Mouse (Mus musculus) MN1 (cell line): ENCODE data around the gene Dnah17.

ENCODE experiments used
- DNase-seq: peaks from one replicate; pipeline ENCODE4 v3.0.0-alpha.2; 2016; ENCODE audit warnings: low spot score

The Dnah17 gene

GRCm38 (mm10) chr11:118021806-118022205, 108.6 kb downstream of the Dnah17 start:
- DNase-seq, result peak; percentile 75

- no peak for DNase-seq
Observed at GRCm38 (mm10) chr11:118018328-118018727, 112.1 kb downstream of the Dnah17 start.

DNA sequence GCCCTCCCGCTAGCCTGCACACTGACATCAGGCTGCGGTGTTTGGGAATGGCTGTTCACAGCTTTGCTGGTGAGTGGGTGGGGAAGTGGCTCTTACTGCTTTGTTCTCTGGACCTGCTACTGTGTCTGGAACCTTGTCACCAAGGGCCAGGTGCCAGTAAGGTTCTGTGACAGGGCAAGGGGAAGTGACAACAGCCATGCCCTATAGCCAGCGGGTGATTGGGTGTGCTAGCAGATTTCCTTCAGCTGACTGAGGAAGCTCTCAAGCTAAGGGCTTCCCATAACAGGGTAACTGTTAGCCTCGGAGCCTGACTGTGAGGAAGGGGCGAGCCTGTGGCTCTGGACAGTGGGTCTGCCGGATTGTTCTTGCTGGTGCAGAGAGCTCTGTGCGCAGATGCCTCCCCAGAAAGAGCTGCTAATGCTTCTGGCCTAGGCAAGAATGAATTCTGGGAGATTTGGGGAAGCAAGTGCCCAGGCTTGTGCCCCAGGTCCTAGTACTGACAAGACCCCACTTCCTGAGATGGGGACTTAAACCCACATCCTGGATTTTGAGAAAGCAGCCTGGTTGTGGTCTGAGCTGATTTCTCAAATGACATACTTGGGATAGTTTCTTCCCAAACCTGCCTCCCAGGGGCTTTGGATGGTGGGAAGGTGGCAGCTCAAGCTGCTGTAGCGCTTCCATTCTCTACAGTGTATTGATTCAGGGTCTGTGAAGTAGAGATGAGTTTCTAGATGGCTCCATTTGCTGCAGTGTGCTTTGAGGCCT, 114.9 kb downstream of the Dnah17 start:
- DNase-seq, result no peak

GRCm38 (mm10) chr11:118014391-118014995, 115.9 kb downstream of the Dnah17 start:
- DNase-seq, result no peak

DNA sequence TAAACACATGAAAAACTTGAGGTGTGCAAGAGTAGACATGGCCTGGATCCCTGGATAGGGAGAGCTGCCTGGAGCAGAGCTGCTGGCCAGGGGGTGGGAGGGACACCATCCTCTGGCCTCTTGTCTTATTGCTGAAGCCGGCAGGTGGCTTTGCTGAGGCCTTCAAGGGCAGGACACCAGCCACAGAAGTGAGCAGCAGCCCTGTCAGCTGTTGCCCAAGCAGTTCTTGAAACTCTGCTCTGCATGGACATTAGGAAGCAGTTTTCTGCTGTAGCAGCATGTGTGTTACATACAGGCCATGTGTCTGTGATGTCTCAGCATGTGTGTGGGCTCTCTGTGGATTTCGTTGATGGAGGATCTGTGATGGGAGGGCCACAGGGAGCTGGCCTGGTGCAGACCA, 117.1 kb downstream of the Dnah17 start:
- DNase-seq, result no peak

- DNase-seq, result peak; percentile 30
Observed at GRCm38 (mm10) chr11:118012595-118012994, 117.8 kb downstream of the Dnah17 start.

DNA sequence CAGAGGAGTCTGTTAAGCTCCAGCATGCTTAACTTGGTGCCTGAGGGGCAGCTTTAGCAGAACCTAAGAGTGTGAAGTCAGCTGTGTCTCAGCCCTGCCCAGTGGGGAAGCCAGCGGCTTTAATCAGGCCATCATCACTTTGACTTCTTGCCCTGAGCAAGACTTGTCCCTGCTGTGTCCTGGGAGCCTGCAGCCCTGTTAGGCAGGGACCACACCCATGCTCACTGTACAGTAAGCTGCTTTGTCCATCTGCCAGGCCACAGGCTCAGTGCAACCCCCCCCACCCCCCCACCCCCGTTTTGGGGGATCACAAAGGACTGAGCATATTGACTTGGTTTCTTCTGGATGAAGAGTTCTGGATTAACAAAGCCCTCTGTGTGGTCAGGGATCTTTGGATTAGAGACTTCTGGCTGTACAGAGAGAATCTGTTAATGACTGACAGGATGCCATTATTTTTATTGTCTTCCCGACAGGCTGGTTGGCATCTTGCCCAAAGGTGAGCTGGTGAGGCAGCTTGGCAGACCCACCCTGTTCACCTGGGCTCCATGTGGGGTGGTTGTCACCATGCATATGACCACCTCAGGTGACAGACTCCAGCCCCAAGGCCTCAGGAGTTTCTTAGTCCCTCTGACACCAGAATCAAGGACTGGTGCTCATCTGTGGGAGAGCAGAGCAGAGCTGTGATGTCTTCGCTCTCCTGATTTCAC, 120.4 kb downstream of the Dnah17 start:
- DNase-seq, result no peak

- no peak for DNase-seq
Observed at GRCm38 (mm10) chr11:118008843-118009242, 121.6 kb downstream of the Dnah17 start.

GRCm38 (mm10) chr11:118008144-118008805, 122.2 kb downstream of the Dnah17 start:
- DNase-seq, result no peak

DNA sequence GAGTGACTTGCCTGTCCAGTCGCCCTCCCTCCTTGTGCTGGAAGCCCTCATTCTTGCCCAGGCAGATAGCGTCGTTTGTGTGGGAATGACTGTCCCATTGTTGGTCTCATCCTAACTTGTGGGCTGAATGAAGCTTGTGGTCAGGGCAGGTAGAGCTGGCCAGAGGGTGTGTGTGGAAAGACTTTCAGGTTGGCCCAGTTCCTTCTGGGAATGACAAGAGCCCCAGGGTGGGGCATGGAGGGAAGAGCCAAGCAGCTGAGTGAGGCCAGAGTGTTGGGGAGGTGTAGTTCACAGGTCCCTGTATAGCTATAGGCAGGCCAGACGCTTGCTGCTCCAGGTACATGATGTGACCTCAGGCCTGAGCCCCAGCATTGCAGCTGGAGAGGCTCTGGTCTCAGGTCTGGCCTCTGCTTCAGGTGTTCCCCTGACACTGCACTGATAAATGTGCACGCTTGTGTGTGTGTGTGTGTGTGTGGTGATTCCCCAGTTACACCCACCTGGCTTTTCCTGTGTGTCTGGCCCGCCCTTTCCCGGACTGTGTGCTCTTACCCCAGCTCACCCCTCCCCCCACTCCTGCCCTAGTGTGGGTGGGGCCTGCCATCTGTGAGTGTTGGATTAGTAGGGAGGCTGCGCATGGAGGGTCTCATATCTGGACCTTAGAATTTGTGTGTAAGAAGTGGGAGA, 122.8 kb downstream of the Dnah17 start:
- DNase-seq, result no peak

DNA sequence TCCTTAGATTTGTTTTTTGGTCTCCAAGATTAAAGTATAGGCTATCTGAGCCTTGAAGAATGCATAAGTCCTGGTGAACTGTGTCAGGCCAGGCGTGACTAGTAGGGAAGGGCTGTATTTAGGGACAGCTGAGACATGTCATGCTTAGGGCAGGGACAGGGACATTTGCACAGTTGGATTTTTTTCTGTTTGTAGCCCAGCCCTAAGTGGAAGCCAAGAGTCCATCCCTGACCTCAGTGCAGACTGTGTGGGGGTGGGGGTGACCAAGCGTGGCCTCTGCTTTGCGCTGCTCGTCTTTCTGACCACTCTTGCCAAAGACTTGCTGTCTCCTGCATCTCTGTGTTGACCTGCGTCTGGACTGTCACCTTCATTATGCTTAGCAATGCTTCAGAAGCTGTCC, 126.2 kb downstream of the Dnah17 start:
- no peak for DNase-seq

DNA sequence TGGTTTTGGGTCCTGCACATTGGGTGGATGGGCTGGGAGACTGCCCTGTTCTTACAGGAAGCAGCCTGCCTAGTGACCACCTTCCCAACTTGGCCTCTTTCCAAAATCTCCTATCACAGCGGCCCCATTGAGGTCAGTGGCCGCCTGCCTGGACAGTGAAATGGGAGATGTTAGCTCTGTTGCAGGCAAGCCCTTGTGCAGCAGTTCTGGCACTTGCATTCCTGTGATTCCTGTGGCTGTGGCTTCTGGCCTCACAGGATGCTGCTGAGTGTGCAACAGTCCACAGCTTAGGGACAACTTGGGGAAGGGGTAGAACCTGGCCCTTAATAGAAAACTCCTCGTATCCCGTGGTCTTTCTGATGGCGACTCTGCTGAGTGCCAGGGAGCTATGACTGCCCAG, 126.7 kb downstream of the Dnah17 start:
- DNase-seq, result peak; percentile 58

- DNase-seq, result peak; percentile 68
Observed at GRCm38 (mm10) chr11:118003176-118003575, 127.3 kb downstream of the Dnah17 start.

DNA sequence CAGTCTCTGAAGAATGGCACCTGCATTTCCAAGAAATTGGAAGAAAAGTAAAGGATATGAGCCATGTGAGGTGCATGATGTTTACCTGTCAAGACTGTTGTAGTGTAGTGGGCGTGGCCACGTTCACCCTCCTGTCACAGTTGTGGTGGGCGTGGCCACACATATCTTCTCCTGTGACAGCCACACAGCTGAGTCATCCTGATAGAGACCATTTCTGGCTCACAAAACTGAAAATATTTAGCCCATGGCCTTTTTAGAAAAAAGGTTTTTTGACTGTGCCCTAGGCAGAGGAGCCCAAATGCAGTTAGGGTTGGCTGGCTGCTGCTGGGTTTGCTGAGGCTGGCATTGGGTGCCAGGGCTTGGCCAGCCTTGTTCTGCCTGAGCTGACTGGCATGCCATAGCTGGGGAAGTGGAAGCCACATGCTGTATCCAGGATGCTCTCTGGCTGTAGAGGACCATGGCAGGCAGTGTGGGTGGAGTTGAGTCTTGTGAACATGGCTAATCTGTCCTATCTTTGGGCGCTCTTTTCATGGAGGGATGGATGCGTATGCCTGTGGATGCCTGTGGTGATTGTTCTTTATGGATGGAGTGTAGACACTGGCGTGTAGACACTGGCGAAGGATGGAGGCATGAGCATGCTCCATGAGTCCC, 129.7 kb downstream of the Dnah17 start:
- DNase-seq, result no peak

GRCm38 (mm10) chr11:118000083-118000482, 130.4 kb downstream of the Dnah17 start:
- DNase-seq, result no peak

DNA sequence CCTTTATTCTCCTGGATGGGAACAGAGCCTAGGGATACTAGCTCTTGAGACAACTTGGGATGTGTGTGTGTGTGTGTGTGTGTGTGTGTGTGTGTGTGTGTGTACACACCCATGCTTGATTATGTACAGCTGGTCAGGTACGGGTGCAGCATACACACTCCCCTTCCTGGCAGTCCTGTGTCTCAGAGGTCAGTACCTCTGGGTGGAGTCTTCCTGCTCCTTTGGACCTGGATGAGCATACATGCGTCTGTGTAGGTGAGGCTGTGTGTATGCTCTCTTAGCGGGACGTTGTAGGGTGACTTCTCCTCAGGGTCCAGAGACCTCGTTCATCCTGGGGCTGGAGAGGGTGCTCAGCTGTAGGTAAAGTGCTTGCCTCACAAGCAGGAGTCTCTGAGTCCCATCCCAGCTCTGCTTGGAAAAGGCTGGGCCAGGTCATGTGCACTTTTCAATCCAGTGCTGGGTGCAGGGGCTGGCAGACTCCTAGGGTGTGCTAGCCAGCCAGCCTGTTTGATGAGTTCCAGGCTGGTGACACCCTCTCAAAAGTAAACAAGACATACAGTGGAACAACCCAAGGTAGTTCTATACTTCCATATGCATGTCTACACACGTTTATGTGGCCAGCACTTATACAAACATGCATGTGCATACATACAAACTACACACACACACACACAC, 131.0 kb downstream of the Dnah17 start:
- DNase-seq, result no peak

GRCm38 (mm10) chr11:117998356-117998755, 132.1 kb downstream of the Dnah17 start:
- no peak for DNase-seq

DNA sequence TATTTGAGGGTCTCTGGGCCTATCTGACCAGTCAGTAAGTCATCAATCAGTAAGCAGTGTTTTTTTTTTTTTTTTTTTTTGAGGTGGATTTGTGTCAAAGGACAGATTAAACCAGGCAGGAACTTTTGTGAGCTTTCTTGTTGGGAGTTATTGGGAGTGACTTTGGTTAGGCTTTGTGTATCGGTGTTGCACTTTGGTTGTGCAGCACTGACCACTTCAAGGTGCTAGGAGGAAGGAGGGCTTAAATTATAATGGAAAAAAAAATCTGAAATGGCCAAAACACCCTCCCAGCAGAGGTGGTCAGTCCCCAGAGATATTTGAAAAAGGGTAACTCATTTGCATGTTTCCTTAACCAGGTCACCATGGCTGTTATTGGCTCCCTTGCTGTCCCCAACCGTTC, 133.3 kb downstream of the Dnah17 start:
- no peak for DNase-seq

- DNase-seq, result no peak
Observed at GRCm38 (mm10) chr11:117996066-117996465, 134.4 kb downstream of the Dnah17 start.

DNA sequence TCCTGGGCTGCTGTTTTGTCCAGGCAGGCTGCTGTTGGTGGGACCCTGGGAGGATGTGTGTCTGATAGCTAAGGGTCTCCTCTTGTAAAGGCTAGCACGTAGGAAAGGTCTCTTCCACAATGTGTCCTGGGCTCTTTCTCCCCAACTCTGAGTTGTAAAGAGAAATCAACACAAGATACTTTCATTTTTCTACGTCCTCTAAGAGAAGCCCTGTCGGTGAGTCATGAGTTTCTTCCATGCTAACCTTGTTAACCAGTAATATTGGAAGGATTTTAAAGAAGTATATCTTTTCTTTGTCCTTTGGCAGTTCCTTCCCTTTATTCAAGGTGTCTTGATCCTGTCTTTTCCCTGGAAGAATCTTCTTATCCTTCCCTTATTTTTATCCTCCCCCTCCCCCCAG, 134.8 kb downstream of the Dnah17 start:
- DNase-seq, result no peak

DNA sequence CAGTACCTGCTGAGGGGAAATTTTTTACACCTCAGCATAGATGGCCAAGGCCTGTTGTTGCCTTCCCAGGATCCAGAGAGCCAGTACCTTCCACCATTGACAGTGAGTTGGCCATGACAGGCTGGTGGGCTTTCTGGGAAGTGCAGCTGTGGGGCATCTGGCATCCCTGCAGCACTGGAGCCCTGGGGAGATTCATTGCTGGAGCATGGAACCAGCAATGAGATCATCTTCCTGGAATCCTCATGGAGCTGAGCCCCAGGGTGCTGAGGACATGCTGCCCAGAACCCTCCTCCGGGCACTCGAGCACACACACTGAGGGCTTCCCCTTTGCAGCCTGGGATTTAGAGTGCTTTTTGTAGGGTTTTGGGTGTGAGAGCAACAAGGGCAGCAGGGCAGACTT, 135.2 kb downstream of the Dnah17 start:
- DNase-seq, result peak; percentile 59
